Mouse (Mus musculus): ENCODE results near the gene Tmem88. TPM values are rescaled to one million over a fixed set of nuclear protein-coding genes. Genes with fewer than 3 reads are reported as not detected.

Tmem88 gene
- 55.5 and 61.3 TPM in 2 replicates for polyA plus RNA-seq (2015; fragmentation: Nextera tagmentation; extraction: Ambion mirVana)

- ATAC-seq (replicated peaks; ENCODE audit: low FRiP score, low read depth) (no peak), DNase-seq (ENCODE audit: low spot score) (peak; percentile 47)
- peaks cover 25% of the 10 kb centered on the region for H3K36me3 ChIP-seq (ENCODE audit: insufficient read depth, low read length)
- peaks cover 13% of the 10 kb centered on the region; the same call in 1 of the 2 replicates for H3K4me1 ChIP-seq (replicated peaks; ENCODE audit: insufficient read depth, low read length)
- H3K27ac ChIP-seq, result peak within 1 kb of the TSS; percentile 97
- peak within 1 kb of the TSS; percentile 38 for H3K4me3 ChIP-seq (replicated peaks; ENCODE audit: low read depth, low read length)
- peak within 1 kb of the TSS; percentile 86 for H3K9ac ChIP-seq (ENCODE audit: low read depth, low read length)
- 19% methylated on average over 16 of the region's 16 CpGs for WGBS
- H3K9me3 ChIP-seq (replicated peaks; ENCODE audit: low read length), result no peaks in the 10 kb centered on the region
- H3K27me3 ChIP-seq (ENCODE audit: insufficient read depth, low read length), result no peaks in the 10 kb centered on the region
- no peak for TF ChIP-seq CTCF (IDR thresholded peaks at IDR 0.05; ENCODE audit: low read depth)
- H3K4me2 ChIP-seq (ENCODE audit: low read length), result peak within 1 kb of the TSS; percentile 73
Observed at GRCm38 (mm10) chr11:69398059-69398458, at the start of gene Tmem88. Gene Tmem88 (minus strand): TSS chr11:69398234.

GRCm38 (mm10) chr11:69447299-69447698 is 49.3 kb upstream of the Tmem88 start:
- Histone ChIP-seq H3K4me2 (ENCODE audit: low read length) (no peak overlapping the region), H3K4me3 (replicated peaks; ENCODE audit: low read depth, low read length) (no peak overlapping the region), H3K27me3 (ENCODE audit: insufficient read depth, low read length) (no peaks in the 10 kb centered on the region), H3K9me3 (replicated peaks; ENCODE audit: low read length) (no peaks in the 10 kb centered on the region), H3K9ac (ENCODE audit: low read depth, low read length) (no peak overlapping the region), H3K36me3 (ENCODE audit: insufficient read depth, low read length) (no peaks in the 10 kb centered on the region), H3K27ac (no peak overlapping the region), H3K4me1 (replicated peaks; ENCODE audit: insufficient read depth, low read length) (peaks cover 4% of the 10 kb centered on the region; the same call in 1 of the 2 replicates)
- no peak for ATAC-seq (replicated peaks; ENCODE audit: low FRiP score, low read depth)
- TF ChIP-seq CTCF (IDR thresholded peaks at IDR 0.05; ENCODE audit: low read depth), result no peak
- WGBS, result 91% methylated on average over 7 of the region's 7 CpGs
- DNase-seq (ENCODE audit: low spot score), result no peak

- no peak overlapping the region for H3K27ac ChIP-seq
Observed at GRCm38 (mm10) chr11:69443328-69443727, 45.3 kb upstream of the Tmem88 start.

GRCm38 (mm10) chr11:69437291-69437690 is 39.3 kb upstream of the Tmem88 start:
- Histone ChIP-seq H3K9me3 (replicated peaks; ENCODE audit: low read length) (no peaks in the 10 kb centered on the region), H3K4me1 (replicated peaks; ENCODE audit: insufficient read depth, low read length) (peaks cover 3% of the 10 kb centered on the region; the same call in 1 of the 2 replicates), H3K36me3 (ENCODE audit: insufficient read depth, low read length) (no peaks in the 10 kb centered on the region), H3K4me3 (replicated peaks; ENCODE audit: low read depth, low read length) (no peak overlapping the region), H3K9ac (ENCODE audit: low read depth, low read length) (no peak overlapping the region), H3K4me2 (ENCODE audit: low read length) (no peak overlapping the region), H3K27ac (no peak overlapping the region), H3K27me3 (ENCODE audit: insufficient read depth, low read length) (no peaks in the 10 kb centered on the region)
- ATAC-seq (replicated peaks; ENCODE audit: low FRiP score, low read depth) (no peak), DNase-seq (ENCODE audit: low spot score) (no peak)
- TF ChIP-seq CTCF (IDR thresholded peaks at IDR 0.05; ENCODE audit: low read depth), result no peak
- WGBS, result 55% methylated on average over 3 of the region's 3 CpGs

More at GRCm38 (mm10) chr11:69443328-69443727, 45.3 kb upstream of the Tmem88 start:
- Histone ChIP-seq H3K4me1 (replicated peaks; ENCODE audit: insufficient read depth, low read length) (no peaks in the 10 kb centered on the region), H3K9ac (ENCODE audit: low read depth, low read length) (no peak overlapping the region), H3K4me3 (replicated peaks; ENCODE audit: low read depth, low read length) (no peak overlapping the region), H3K27me3 (ENCODE audit: insufficient read depth, low read length) (no peaks in the 10 kb centered on the region), H3K36me3 (ENCODE audit: insufficient read depth, low read length) (no peaks in the 10 kb centered on the region), H3K4me2 (ENCODE audit: low read length) (no peak overlapping the region), H3K9me3 (replicated peaks; ENCODE audit: low read length) (no peaks in the 10 kb centered on the region)
- ATAC-seq (replicated peaks; ENCODE audit: low FRiP score, low read depth) (peak; percentile 49; the same call in 1 of the 2 replicates), DNase-seq (ENCODE audit: low spot score) (peak; percentile 69)
- 22% methylated on average over 5 of the region's 5 CpGs for WGBS
- no peak for TF ChIP-seq CTCF (IDR thresholded peaks at IDR 0.05; ENCODE audit: low read depth)

GRCm38 (mm10) chr11:69433189-69433588 is 35.2 kb upstream of the Tmem88 start:
- no peak for DNase-seq (ENCODE audit: low spot score)
- TF ChIP-seq CTCF (IDR thresholded peaks at IDR 0.05; ENCODE audit: low read depth), result no peak
- Histone ChIP-seq H3K27ac (no peak overlapping the region), H3K27me3 (ENCODE audit: insufficient read depth, low read length) (no peaks in the 10 kb centered on the region), H3K4me3 (replicated peaks; ENCODE audit: low read depth, low read length) (no peak overlapping the region), H3K36me3 (ENCODE audit: insufficient read depth, low read length) (no peaks in the 10 kb centered on the region), H3K9me3 (replicated peaks; ENCODE audit: low read length) (no peaks in the 10 kb centered on the region), H3K4me2 (ENCODE audit: low read length) (no peak overlapping the region), H3K4me1 (replicated peaks; ENCODE audit: insufficient read depth, low read length) (peaks cover 11% of the 10 kb centered on the region; the same call in 1 of the 2 replicates), H3K9ac (ENCODE audit: low read depth, low read length) (no peak overlapping the region)
- WGBS, result 69% methylated on average over 6 of the region's 6 CpGs
- ATAC-seq (replicated peaks; ENCODE audit: low FRiP score, low read depth), result no peak

- H3K4me1 ChIP-seq (replicated peaks; ENCODE audit: insufficient read depth, low read length), result peaks cover 11% of the 10 kb centered on the region; the same call in 1 of the 2 replicates
- H3K9ac ChIP-seq (ENCODE audit: low read depth, low read length), result no peak overlapping the region
- H3K36me3 ChIP-seq (ENCODE audit: insufficient read depth, low read length), result no peaks in the 10 kb centered on the region
- TF ChIP-seq CTCF (IDR thresholded peaks at IDR 0.05; ENCODE audit: low read depth), result no peak
- ATAC-seq (replicated peaks; ENCODE audit: low FRiP score, low read depth) (0 out of 2 replicates have a peak, but pooled peaks have one; percentile 15), DNase-seq (ENCODE audit: low spot score) (no peak)
- no peak overlapping the region for H3K27ac ChIP-seq
- H3K4me2 ChIP-seq (ENCODE audit: low read length), result no peak overlapping the region
- H3K4me3 ChIP-seq (replicated peaks; ENCODE audit: low read depth, low read length), result no peak overlapping the region
- H3K27me3 ChIP-seq (ENCODE audit: insufficient read depth, low read length), result no peaks in the 10 kb centered on the region
- no peaks in the 10 kb centered on the region for H3K9me3 ChIP-seq (replicated peaks; ENCODE audit: low read length)
- whole genome bisulfite sequencing, result 48% methylated on average over 11 of the region's 11 CpGs
Observed at GRCm38 (mm10) chr11:69432640-69432982, 34.6 kb upstream of the Tmem88 start.

All from kidney, postnatal 0 days (tissue).